Mouse (Mus musculus): ENCODE data around the gene Ndufaf2.

Ndufaf2 gene

DNA sequence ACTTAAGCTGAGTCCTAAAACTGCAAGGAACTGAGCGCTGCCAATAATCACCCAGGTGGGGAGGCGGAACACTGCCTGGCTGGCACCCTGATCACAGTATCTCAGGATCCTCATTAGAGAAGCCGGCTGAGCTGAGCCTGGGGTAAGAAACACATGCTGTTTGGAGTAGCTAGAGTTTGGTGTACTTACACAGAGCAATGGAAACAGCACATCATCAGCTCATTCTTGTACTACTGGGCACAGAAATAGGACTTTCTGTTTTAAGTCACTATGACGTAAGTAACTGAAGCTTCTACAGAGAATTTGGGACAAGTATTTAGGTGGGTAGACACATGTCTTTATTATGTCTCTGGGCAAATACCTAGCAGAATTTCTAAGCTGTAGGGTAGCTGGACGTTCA, 72.4 kb downstream of the Ndufaf2 start:
- no peak for DNase-seq (ENCODE audit: low read depth, low spot score)

DNA sequence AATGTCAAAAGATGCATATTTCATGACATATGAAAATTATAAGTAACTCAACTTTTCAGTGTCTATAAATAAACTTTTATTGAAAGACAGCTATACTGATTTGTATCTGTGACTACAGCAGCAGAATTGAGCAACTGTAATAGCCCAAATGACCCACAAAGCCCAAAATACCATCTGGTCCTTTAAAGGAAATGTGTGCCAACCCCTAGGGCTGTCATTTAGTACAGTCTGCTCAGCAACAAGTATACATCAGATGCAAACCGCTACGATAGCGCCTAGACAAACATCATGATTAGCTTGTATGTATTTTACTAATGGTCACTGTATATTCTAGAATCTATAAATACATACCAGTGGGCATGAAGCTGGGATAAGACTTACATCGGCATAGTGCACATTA, 74.3 kb downstream of the Ndufaf2 start:
- DNase-seq (ENCODE audit: low read depth, low spot score), result no peak

GRCm38 (mm10) chr13:108077901-108078300, 80.5 kb downstream of the Ndufaf2 start:
- DNase-seq (ENCODE audit: low read depth, low spot score), result no peak

GRCm38 (mm10) chr13:108077476-108077875, 80.9 kb downstream of the Ndufaf2 start:
- no peak for DNase-seq (ENCODE audit: low read depth, low spot score)

DNA sequence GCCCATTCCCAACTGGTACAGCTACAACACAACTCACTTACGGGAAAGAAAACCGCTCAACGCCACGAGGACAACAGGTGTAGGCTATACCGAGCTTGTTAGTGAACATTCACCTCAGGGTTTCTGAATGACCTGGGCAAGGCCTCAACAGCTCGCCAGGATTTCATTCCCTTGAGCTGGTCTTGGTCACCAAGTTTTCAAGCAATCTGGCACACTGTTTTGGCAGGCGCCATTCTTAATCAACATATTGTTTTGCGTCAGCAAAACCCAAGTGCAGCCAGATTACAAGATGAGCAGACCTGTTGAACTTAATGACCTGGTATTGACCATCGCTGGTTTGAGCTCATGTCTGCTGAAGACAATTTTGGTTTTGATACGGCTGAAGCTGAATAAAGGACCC, 88.3 kb downstream of the Ndufaf2 start:
- DNase-seq (ENCODE audit: low read depth, low spot score), result no peak

DNA sequence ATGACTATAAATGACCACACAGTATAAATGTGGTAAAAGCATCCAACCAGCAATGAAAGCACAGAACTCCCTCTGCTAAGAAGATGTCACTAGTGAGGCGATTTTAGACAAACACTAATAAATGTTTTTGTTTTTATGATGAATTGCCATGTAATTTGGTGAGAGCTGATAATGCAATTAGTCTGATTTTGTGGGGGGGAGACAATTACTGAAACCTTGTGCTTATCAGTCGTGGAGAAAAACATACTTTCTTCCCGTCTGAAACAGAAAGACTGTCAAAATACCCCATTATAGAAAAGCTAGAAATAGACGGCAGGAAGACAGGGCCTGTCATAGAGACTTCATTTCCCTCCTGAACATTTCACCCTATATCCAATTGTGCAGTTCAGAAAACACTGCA, 89.3 kb downstream of the Ndufaf2 start:
- no peak for DNase-seq (ENCODE audit: low read depth, low spot score)

- DNase-seq (ENCODE audit: low read depth, low spot score), result no peak
Measured at GRCm38 (mm10) chr13:108066021-108066420, 92.4 kb downstream of the Ndufaf2 start.

GRCm38 (mm10) chr13:108064331-108064730, 94.1 kb downstream of the Ndufaf2 start:
- no peak for DNase-seq (ENCODE audit: low read depth, low spot score)

- DNase-seq (ENCODE audit: low read depth, low spot score), result no peak
Measured at GRCm38 (mm10) chr13:108063374-108064134, 94.9 kb downstream of the Ndufaf2 start.

DNA sequence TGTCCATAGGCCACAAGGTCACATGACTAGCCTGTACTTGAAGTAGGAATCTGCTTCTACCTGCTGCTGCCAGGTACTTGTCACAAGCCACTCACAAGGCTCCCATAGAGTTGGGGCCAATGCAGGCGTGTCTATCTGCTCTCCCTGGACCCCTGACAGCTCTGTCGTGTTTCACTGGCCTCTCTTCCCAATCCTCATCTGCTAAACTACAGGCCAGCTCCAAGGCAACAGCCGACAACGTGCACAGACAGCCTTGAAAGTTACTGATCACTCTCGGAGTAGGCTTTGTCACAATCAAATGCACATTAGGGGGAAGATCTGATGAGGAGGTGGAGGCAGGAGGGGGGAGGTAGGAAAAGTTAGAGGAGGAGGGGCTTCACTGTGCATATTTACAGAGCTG, 95.5 kb downstream of the Ndufaf2 start:
- DNase-seq (ENCODE audit: low read depth, low spot score), result no peak

DNA sequence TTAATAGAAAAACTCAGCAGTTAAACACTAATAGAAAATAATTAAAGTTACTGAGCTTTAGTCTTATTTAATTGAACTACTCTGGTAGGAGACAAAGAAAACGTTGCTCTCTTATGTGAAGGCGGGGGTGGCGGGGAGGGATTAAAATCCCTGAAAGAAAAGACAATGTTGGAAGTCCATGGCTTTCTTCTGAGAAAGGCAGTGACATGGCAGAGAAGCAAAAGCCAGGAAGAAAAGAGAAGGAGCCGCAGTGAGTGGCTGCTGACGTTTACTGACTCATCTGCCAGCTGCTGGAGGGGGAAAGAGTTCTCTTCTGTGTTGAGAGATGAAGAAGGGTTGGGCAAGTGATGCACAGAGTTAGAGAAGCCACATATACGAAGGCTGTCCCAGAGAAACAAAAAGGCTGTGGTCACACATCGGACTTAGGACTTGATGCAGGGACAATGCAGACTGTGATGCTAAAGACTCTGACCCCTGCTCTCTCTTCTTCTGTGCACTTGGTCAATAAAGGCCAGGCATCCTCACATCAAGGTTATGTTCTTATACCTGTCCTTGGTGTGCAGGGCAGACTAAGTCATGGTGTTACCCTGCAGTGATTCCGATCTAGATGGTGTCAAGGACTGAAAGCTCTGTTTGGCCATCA, 97.4 kb downstream of the Ndufaf2 start:
- no peak for DNase-seq (ENCODE audit: low read depth, low spot score)

DNA sequence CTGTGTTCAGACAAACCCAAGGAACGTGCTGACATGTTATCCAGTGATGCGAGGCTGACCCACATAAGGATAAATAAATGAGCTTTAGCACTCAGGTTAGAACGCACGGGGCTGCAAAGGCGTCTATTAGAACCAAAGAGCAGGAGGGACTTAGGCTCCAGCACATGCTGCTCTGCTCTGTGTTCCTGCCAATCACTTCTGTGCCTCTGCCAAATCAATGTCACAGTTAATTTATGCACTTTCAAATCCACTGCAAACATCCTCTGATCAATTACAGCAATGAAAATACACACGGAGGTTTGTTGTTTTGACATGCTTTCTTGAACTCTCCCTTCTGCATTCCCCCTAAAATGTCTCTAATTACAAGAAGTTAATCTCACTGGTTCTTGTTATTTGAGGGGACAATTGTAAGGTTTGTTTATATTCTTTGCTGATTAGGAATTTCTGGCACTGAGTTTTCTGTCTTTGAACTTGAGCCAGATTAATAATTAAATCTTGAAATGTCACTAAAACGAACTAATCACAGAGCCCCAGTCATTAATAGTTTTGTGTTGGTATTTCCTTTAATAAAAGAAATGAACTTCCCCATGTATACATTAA, 98.0 kb downstream of the Ndufaf2 start:
- DNase-seq (ENCODE audit: low read depth, low spot score), result no peak

DNA sequence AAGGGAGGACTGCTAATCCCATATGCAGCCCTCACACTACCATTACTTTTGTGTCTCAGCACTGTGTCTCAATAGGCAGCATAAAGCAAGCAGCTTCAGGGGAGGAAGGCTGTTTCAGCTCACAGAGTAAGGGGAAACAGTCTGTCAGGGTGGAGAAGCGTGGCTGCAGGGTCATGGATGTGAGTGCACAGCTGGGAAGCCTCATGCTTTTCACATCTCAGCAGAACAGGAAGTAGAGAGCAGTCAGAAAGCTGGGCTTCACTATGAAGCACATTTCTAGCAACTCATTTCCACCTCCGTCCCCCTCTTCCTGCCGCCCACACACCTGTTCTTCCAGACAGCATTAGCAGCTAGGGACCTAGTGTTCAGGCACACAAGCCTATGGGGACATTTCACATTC, 101.5 kb downstream of the Ndufaf2 start:
- DNase-seq (ENCODE audit: low read depth, low spot score), result no peak

DNA sequence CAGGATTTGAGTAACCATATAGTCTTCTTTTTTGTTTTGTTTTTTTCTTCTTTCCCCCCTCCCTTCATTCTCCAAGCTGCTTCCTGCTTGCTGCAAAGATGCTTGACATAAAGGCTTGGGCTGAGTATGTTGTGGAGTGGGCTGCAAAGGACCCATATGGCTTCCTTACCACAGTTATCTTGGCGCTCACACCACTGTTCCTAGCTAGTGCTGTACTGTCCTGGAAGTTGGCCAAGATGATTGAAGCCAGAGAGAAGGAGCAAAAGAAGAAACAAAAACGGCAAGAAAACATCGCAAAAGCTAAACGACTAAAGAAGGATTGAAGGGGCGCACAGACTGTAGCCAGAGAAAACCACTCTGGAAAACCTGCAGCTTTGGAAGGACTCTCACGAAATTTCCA, 111.1 kb downstream of the Ndufaf2 start:
- no peak for DNase-seq (ENCODE audit: low read depth, low spot score)

- DNase-seq (ENCODE audit: low read depth, low spot score), result no peak
Measured at GRCm38 (mm10) chr13:108046891-108047290, 111.5 kb downstream of the Ndufaf2 start.

DNA sequence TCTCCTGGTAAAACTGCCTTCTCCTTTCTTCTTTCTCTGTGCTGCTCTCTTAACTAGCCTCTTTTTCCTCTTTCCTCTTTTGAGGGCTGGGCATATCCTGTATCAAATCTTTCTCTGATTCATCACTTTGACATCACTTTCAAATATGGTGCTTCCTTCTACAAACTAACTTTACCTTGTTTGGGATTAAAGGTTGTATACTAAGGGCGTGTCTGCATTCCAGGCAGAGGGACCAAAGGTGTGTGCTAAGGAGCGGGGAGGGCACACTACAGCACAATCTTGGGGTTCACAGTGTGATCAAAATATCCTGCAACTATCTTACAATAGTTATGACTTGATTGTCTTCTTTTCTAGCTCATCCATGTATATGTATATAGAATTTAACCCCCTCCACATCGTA, 112.4 kb downstream of the Ndufaf2 start:
- no peak for DNase-seq (ENCODE audit: low read depth, low spot score)

DNA sequence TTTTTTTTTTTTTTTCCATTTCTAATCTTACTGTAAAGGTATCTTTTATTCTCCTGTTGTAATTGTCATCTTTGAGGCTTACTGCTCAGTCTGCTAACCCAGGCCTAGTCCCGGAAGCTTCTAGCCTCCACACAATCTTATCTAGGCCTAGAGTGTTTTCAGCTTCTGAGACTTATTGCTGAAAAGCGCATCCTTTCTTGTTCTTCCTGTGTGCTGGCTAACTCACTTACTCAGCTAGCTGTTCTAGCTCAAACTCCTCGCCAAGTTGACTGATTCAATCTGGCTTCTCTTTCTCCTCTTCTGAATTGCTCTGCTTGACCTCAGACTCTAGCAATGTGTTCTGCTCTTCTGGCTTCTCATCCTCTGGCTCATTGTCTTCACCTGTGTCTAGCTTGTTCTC, 112.8 kb downstream of the Ndufaf2 start:
- no peak for DNase-seq (ENCODE audit: low read depth, low spot score)

DNA sequence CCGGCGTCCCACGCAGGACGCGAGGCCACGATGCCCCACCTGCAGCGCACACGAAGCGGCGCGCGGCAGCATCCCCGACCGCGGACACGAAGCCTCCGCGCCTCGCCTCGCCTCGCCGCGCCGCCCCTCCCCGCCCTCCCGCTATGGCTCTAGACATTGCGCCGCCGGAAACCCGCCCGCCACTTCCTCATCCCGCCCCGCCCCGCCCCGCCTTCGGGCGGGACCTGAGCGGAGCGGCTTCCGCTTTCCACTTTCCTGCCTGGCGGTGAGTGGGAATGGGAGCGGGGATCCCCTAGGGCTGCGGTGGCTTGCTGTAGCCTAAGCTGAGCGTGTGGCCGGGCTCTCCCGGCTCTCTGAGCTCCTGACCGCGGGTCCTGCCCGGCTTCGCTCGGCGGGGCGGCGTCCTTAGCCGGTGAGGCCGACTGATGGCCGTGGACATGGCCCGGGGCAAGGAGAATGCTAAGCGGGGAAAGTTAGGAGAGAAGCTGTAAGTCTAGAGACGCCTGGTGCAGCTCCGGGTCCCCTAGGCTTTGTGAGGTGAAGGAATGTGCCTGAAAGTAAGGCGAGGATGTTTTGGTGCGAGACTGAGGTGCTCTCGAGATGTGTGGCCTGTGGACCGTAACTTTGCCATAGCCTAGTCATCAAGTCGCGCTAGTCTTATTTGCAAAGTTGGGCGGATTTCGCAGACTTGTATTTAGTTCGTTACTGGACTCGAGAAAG, 114.0 kb downstream of the Ndufaf2 start, which contains the start of gene Smim15:
Gene Smim15, plus strand, starts transcription at position 225 of the 720 bp plus-strand sequence.
- DNase-seq (ENCODE audit: low read depth, low spot score), result peak; percentile 85

DNA sequence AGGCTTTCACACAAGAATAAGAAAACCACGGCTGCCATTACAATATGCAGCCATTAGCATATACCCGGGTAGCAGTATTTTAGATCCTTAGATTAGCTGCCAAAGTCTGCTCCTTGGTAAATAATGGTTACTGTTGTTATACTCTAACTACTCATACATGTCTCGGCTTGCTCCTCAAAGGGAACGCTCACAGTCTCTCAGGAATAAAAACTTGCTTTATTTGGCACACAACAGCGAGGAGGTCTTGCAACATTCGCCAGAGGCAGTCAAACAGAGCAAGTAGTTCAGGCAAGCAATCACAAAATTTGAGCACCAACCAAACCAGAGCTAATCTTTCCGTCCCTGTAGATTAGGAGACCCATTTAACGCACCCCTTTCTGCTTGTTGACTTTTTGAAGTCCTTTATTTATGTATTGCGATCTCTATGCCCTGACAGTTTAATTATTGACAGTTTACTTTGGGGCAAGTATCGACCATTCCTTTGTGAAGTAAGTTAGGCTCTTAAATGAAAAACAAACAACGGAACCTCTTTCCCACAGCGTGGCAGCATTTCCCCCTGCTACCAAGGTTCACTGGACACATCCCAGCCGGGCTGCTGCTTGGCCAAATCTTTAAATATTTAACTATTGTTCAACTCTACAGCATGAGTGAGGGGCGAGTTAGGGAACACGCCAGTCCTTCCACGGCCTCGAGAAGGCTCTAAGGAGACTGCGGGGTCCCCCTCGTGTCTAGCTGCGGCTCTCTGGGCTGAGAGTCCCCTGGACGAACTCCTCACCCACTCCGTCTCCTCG, 114.8 kb downstream of the Ndufaf2 start:
- no peak for DNase-seq (ENCODE audit: low read depth, low spot score)

DNA sequence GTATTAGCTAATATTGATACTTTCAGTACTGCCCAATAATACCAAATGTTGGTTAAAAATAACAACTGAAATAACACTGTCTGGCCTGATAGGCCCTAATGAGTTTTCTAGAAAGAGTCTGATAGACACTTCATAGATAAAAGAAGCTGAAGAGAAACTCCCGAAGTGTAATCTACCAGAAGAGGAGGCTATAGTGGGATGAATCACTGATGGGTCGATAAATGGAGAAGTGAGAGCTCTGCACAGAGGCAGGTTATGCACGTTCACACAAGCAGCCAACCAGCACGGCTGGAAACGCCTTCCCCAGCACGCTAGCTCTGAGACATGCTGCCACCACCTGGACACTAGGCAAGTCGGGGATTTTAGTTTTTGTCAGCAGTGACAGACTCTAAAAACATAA, 117.1 kb downstream of the Ndufaf2 start:
- peak; percentile 46 for DNase-seq (ENCODE audit: low read depth, low spot score)

DNA sequence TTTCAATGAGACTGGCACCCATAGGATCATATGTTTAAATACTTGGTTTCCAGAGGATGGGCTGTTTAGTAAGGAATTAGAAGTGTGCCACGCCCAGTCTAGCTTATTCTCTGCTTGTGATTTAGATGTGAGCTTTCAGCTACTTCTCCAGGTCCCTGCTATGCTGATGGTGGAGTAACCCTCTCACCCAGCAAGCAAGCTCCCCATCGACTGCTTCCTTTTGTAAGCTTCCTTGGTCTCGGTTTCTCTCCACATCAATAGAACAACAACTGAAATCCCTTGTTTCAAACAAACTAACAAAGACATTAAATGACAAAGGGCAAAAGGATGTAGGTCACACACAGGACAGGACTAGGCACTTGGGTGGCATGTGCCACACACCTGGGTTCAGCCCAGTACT, 118.0 kb downstream of the Ndufaf2 start:
- no peak for DNase-seq (ENCODE audit: low read depth, low spot score)
